Mouse (Mus musculus) CH12.LX (cell line): ENCODE results near the gene Zfp637.

Experiments used
- CHD2 ChIP-seq: IDR thresholded peaks from 2 replicates; pipeline ENCODE4 v1.6.1; 2011; ENCODE audit warnings: low read length, improper control_type of control experiment
- CTCF ChIP-seq, 2 experiments: IDR thresholded peaks in 1 of 2; conservative IDR thresholded peaks in 1 of 2; 2 replicates each; pipeline ENCODE4 v1.5.1; 2011 to 2012; ENCODE audit warnings: low read depth in 2 of 2, low read length in 2 of 2, improper control_type of control experiment in 1 of 2, inconsistent platforms in 1 of 2, mild to moderate bottlenecking in 1 of 2, moderate library complexity in 1 of 2
- HCFC1 ChIP-seq: IDR thresholded peaks from 2 replicates; pipeline ENCODE4 v1.6.1; 2012; ENCODE audit warnings: low read depth, mild to moderate bottlenecking, inconsistent platforms, low read length, improper control_type of control experiment
- MAZ ChIP-seq: IDR thresholded peaks from 2 replicates; pipeline ENCODE4 v1.6.1; 2012; ENCODE audit warnings: low read depth, mild to moderate bottlenecking, inconsistent platforms, low read length, improper control_type of control experiment, moderate library complexity
- MEF2A ChIP-seq: IDR thresholded peaks from 2 replicates; pipeline ENCODE4 v1.6.1; 2014; ENCODE audit warnings: low read depth, mild to moderate bottlenecking, inconsistent platforms, low read length, improper control_type of control experiment, borderline replicate concordance
- NELFE ChIP-seq: IDR thresholded peaks from 2 replicates; pipeline ENCODE4 v1.6.1; 2011; ENCODE audit warnings: low read depth, low read length, improper control_type of control experiment
- POLR2A ChIP-seq: IDR thresholded peaks from 2 replicates; pipeline ENCODE4 v1.6.1; 2011; ENCODE audit warnings: low read depth, mild to moderate bottlenecking, improper control_type of control experiment, low read length
- POLR2AphosphoS2 ChIP-seq: IDR thresholded peaks from 2 replicates; pipeline ENCODE4 v1.6.1; 2011; ENCODE audit warnings: low read depth, low read length, improper control_type of control experiment
- ZKSCAN1 ChIP-seq: IDR thresholded peaks from 2 replicates; pipeline ENCODE4 v1.6.1; 2012; ENCODE audit warnings: low read depth, inconsistent platforms, low read length, improper control_type of control experiment, borderline replicate concordance

DNA sequence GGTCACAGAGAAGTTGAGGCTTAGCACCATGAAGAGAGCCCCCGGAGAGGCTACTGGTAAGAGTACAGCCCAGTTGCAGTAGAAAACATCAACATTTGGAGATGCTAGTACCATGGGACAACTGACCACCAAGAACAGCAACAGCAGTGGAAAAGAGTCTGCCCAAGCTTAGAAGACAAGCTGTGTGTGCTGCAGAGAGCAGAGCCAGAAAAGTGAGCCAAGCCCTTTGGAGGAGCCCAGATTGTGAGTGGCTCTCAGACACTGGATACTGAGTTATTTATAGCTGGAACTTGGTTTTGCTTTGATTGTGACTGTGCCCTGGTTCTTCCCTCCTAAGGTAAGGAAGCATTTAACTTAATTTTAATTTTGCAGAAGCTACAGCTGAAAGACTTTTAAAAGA is 33.2 kb upstream of the Zfp637 start:
- TF ChIP-seq CTCF (conservative IDR thresholded peaks at IDR 0.05 in 1 of 2, IDR thresholded peaks at IDR 0.05 in 1 of 2; ENCODE audit: low read depth in 2 of 2, low read length in 2 of 2) (no peak), POLR2A (no peak), CHD2 (no peak), MAZ (no peak), HCFC1 (no peak), POLR2AphosphoS2 (no peak), ZKSCAN1 (no peak), MEF2A (no peak), NELFE (no peak)
